In the genomic region with DNA sequence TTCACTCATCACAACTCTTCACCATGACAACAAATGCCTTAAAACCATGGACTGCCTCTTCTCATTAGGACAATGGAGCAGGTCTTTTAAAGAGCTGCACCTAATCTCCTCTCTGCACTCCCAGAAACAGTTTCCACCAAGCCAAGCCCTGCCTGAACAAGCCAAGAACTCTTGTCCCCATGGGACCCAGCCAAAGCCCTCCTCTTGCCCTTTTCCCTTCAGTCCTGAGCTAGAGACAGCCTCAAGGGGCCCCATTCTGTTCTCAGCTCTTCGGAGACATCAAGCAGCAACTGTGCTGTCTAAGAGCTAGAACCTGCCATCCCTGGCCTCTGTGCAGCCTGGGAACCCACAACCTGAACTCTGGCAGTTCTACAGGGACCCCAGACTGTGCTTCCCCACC, we compare ENCODE assay signal across 24 mouse cellular contexts.
A peak's percentile ranks its signal among the peaks of the same experiment; 100 is the strongest.
DNase-seq lines count a peak whose midpoint lies in the region; ATAC-seq and TF ChIP-seq lines count a peak whose summit lies in the region.
"Had no signal": no experiment of that assay in that cellular context is flagged by ENCODE, and none has a peak within 500 bp of the region (broad histone marks: within the 10 kb centered on the region; RNA-seq: fewer than 3 reads in every experiment).

No protein-coding gene starts in this region.

- H3K4me2 ChIP-seq in embryonic facial prominence, embryonic 12.5 days (replicated peaks) = no peak overlapping the region
- H3K4me2 ChIP-seq: heart, embryonic 13.5 days; liver, embryonic 11.5 days; lung, embryonic 14.5 days; midbrain, embryonic 15.5 days; neural tube, embryonic 15.5 days; stomach, embryonic 15.5 days had no signal

- H3K27me3 ChIP-seq in embryonic facial prominence, embryonic 12.5 days = no peaks in the 10 kb centered on the region
- no peaks in the 10 kb centered on the region for H3K27me3 ChIP-seq in embryonic facial prominence, embryonic 10.5 days (replicated peaks; ENCODE audit: low read depth, poor library complexity, severe bottlenecking)
- H3K27me3 ChIP-seq: heart, embryonic 13.5 days; midbrain, embryonic 15.5 days; neural tube, embryonic 15.5 days; Patski; stomach, embryonic 15.5 days had no signal

- no peak overlapping the region for H3K27ac ChIP-seq in embryonic facial prominence, embryonic 12.5 days
- H3K27ac ChIP-seq in embryonic facial prominence, embryonic 10.5 days (replicated peaks) = no peak overlapping the region
- H3K27ac ChIP-seq: heart, embryonic 13.5 days; midbrain, embryonic 15.5 days; neural tube, embryonic 15.5 days; stomach, embryonic 15.5 days had no signal

- no peak for TF ChIP-seq POLR2A in lung, adult 2 months (IDR thresholded peaks at IDR 0.05; ENCODE audit: borderline replicate concordance, extremely low read depth, low read depth, low read length)

- H3K36me3 ChIP-seq in embryonic facial prominence, embryonic 12.5 days = no peaks in the 10 kb centered on the region
- no peaks in the 10 kb centered on the region for H3K36me3 ChIP-seq in embryonic facial prominence, embryonic 10.5 days (replicated peaks)
- H3K36me3 ChIP-seq: heart, embryonic 13.5 days; midbrain, embryonic 15.5 days; neural tube, embryonic 15.5 days; stomach, embryonic 15.5 days had no signal

- H3K4me3 ChIP-seq in embryonic facial prominence, embryonic 12.5 days = no peak overlapping the region
- H3K4me3 ChIP-seq in embryonic facial prominence, embryonic 10.5 days = no peak overlapping the region
- H3K4me3 ChIP-seq in lung, adult 2 months (replicated peaks; ENCODE audit: extremely low read depth, low read depth, low read length) = no peak overlapping the region
- H3K4me3 ChIP-seq: heart, embryonic 13.5 days; midbrain, embryonic 15.5 days; neural tube, embryonic 15.5 days; stomach, embryonic 15.5 days had no signal

- WGBS in embryonic facial prominence, embryonic 12.5 days = 87% methylated on average over 1 of the region's 1 CpGs
- WGBS in embryonic facial prominence, embryonic 10.5 days = 79% methylated on average over 1 of the region's 1 CpGs
- 77% methylated on average over 1 of the region's 1 CpGs for WGBS in lung, adult 2 months

- no peaks in the 10 kb centered on the region for H3K4me1 ChIP-seq in embryonic facial prominence, embryonic 12.5 days
- H3K4me1 ChIP-seq in embryonic facial prominence, embryonic 10.5 days = peaks cover 4% of the 10 kb centered on the region; the same call in 1 of the 2 replicates
- H3K4me1 ChIP-seq in lung, adult 2 months (ENCODE audit: control insufficient read depth, insufficient read depth, low read length) = no peaks in the 10 kb centered on the region
- H3K4me1 ChIP-seq: heart, embryonic 13.5 days; midbrain, embryonic 15.5 days; neural tube, embryonic 15.5 days; stomach, embryonic 15.5 days had no signal

- intact Hi-C loops in heart, postnatal 10 days (cut with DNase I) = no loop called here

- no peak for TF ChIP-seq CTCF in lung, adult 2 months (IDR thresholded peaks at IDR 0.05; ENCODE audit: insufficient read depth, low read length)

- no peak overlapping the region for H3K9ac ChIP-seq in embryonic facial prominence, embryonic 12.5 days
- H3K9ac ChIP-seq: heart, embryonic 13.5 days; lung, embryonic 14.5 days; midbrain, embryonic 15.5 days; neural tube, embryonic 15.5 days; stomach, embryonic 15.5 days had no signal

- ATAC-seq in embryonic facial prominence, embryonic 12.5 days (ENCODE audit: insufficient number of reproducible peaks, insufficient read depth, low FRiP score, low TSS enrichment) = 0 out of 2 replicates have a peak, but pooled peaks have one; percentile 6
- ATAC-seq: activated CD4-positive, CD25-positive, alpha-beta regulatory T cell, adult 4 months; CD4-positive, CD25-positive, alpha-beta regulatory T cell, adult 4 months; forebrain, embryonic 14.5 days; midbrain, embryonic 15.5 days; Patski had no signal

- 0 out of 2 replicates have a peak, but pooled peaks cover 3% of the 10 kb centered on the region for H3K9me3 ChIP-seq in embryonic facial prominence, embryonic 12.5 days
- no peaks in the 10 kb centered on the region for H3K9me3 ChIP-seq in embryonic facial prominence, embryonic 10.5 days
- H3K9me3 ChIP-seq: heart, embryonic 13.5 days; midbrain, embryonic 15.5 days; neural tube, embryonic 15.5 days; stomach, embryonic 15.5 days had no signal

- DNase-seq in embryonic facial prominence, embryonic 10.5 days (ENCODE audit: low spot score) = no peak
- DNase-seq in ovary, postnatal 36 days (ENCODE audit: low spot score) = peak; percentile 11
- no peak for DNase-seq in ovary, postnatal 14 days (ENCODE audit: low spot score)
- DNase-seq in heart, postnatal 10 days = peak; percentile 42 to 44
- DNase-seq in cerebellum, adult 11 months = no peak
- DNase-seq in lung, adult 2 months = no peak
- DNase-seq: cerebellum, postnatal 36 days; gastrocnemius, postnatal 10 days; kidney, adult 18-20 months; kidney, postnatal 25 days; left cerebral cortex, postnatal 4 days; lung, embryonic 14.5 days; lung, postnatal 36 days; right cerebral cortex, postnatal 25 days had no signal

Comparison
In these comparisons a context has a peak if more than half of its experiments do, and no peak if none do; other contexts are left out.
1. DNase-seq: peak in ovary, postnatal 36 days (single experiment) and heart, postnatal 10 days (2 of 2); none in embryonic facial prominence, embryonic 10.5 days (single experiment), ovary, postnatal 14 days (single experiment), cerebellum, adult 11 months (single experiment) and lung, adult 2 months (single experiment).